Mouse (Mus musculus) embryo, embryonic 11 days (tissue): ENCODE measurements around the gene Fer.

Experiments used
- DNase-seq: peaks from one replicate; pipeline ENCODE4 v3.0.0-alpha.2; 2015

Gene Fer

DNA sequence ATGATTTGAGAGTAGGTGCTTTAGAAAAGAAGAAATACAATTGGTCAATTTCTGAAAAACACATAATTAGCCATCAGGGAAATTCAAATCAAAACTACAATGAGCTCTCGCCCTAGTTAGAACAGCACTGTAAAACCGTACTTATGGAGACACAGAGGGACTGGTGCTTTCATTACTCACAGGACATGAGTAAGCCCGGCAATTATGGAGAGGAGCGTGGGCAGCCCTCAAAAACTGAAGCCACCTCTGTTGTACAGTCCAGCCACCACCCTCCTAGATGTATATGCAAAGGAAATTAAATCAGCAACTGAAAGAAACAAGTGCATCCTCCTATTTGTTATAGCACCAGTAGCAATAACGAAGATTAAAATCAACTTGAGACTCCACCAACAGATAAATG lies 304.9 kb downstream of the Fer start:
- DNase-seq, result no peak

DNA sequence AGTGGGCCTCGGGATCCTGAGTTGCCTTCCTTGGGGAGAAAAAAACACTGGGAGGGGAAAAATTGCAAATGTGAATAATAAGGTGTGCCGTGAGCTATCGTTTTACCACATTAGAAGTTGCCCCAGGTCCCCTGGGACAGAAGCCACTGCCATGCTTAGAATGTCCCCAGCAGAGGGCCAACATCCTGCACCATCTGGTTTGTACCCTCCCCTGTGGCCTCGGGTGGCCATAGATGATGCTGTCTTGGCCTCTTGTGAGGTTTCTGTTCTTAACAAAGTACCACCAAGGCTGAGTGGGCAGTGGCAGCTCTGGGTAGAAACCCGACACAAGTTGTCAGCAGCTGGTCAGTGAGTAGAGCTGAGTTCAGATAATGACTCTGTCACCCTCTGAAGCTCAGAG lies 307.2 kb downstream of the Fer start:
- peak; percentile 10 for DNase-seq

DNA sequence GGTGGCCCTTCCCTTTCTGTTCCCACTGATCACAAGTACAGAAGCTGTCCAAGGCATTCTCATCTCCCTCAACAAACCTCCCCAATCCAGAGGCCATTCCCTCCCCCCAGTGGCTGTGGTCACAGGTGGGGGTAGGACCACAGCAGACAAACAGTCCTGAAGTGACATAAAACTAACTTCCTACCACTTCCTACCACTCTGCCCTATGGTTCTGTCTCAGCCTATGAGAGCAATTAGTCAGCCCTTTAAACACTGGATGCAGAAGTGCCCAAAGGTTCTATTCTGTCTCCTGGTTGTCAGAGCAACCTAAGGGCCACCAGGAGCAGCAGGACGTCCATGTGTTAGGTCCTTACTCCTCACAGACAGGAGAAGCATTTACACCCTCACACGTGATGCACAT lies 309.6 kb downstream of the Fer start:
- DNase-seq, result no peak

DNA sequence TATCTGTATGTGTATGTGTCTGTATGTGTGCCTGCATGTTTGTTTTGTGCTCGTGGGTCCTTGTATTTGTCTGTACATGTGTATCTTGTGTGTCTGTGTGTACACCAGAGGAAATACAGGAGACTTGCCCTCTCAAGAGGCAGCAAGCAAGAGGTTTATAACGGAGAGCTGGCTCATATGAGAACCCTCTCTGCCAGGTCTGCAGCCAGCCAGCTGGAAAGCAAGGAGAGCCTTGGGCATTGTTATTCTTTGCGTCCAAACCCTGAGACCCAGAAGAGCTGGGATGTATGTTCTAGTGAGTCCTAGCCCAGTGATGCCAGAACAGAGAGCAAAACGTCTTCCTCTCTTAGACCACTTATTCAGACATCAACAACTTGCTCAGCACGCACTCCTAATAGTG lies 317.7 kb downstream of the Fer start:
- no peak for DNase-seq

DNA sequence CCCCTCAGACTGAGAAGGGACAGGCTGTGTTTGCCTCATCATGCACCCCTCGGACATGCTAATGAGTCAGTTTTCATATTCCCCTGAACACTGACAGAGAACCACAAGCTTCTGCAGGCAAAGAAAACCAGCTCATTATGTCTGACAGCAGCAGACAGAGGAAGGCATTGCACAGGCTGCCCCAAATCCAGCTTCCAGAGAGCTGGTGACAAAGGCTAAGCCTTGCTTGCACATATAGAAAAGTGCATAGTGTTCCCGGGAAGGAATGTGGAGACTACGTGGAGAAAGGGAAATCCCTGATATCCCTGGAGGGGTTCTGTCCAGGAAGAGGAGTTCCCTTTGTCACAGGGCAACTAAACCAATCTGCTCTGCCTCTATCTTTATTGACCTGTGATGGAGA lies 318.4 kb downstream of the Fer start:
- DNase-seq, result no peak

DNA sequence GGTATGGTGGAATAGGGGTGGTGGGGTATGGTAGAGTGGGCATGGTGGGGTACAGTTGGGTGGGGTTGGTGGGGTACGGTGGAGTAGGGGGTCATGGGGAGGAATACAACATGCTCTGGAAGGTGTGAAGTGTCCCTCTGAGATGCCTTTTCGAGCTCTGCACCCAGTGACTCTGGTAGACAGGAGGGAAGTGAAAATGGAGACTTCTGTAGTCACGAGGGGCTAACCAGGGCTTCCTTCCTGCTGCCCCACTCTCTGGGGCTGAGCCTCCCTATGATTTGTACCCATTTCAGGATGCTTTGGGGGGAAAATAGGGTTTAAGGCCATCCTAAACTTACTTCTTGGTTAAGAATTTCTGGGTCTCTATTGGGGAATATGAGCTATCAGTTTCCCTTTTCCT lies 319.7 kb downstream of the Fer start:
- DNase-seq, result no peak

DNA sequence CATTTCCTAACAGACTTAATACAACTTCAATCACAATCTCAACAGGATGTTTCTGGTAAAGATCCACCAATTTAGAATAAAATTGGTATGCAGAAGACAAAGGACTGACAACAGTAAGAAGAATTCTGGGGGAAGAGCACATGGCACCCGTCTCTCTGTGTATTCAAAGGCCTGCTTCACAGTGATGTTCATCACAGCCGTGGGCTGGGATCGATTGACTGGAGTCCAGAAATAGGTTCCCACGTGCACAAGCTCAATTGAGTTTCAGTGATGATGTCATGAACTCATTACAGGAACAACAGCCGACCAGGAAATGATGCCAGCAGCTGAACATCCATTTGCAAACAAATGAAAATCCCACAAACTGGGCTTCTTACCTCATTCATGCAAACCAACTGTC lies 320.3 kb downstream of the Fer start:
- DNase-seq, result no peak
